Mouse (Mus musculus) brain, embryonic 14.5 days (tissue): ENCODE data around the gene Stk17b.

ENCODE experiments used
- CTCF ChIP-seq: fragments of 200-500 bp; IDR thresholded peaks from 2 replicates; pipeline ENCODE4 v1.5.1; 2012; ENCODE audit warnings: inconsistent platforms, mild to moderate bottlenecking, moderate library complexity, borderline replicate concordance; ENCODE audit not compliant: insufficient read depth, insufficient read length; ENCODE audit errors: extremely low read depth
- POLR2A ChIP-seq: fragments of 200-500 bp; IDR thresholded peaks from 2 replicates; pipeline ENCODE4 v1.6.1; 2012; ENCODE audit warnings: mild to moderate bottlenecking, inconsistent platforms, borderline replicate concordance; ENCODE audit not compliant: poor library complexity, insufficient read depth, insufficient read length, severe bottlenecking; ENCODE audit errors: extremely low read depth

- TF ChIP-seq CTCF: no peak
- TF ChIP-seq POLR2A: no peak
Observed at GRCm38 (mm10) chr1:53821983-53822382, 37.0 kb upstream of the Stk17b start.
